In the genomic region with DNA sequence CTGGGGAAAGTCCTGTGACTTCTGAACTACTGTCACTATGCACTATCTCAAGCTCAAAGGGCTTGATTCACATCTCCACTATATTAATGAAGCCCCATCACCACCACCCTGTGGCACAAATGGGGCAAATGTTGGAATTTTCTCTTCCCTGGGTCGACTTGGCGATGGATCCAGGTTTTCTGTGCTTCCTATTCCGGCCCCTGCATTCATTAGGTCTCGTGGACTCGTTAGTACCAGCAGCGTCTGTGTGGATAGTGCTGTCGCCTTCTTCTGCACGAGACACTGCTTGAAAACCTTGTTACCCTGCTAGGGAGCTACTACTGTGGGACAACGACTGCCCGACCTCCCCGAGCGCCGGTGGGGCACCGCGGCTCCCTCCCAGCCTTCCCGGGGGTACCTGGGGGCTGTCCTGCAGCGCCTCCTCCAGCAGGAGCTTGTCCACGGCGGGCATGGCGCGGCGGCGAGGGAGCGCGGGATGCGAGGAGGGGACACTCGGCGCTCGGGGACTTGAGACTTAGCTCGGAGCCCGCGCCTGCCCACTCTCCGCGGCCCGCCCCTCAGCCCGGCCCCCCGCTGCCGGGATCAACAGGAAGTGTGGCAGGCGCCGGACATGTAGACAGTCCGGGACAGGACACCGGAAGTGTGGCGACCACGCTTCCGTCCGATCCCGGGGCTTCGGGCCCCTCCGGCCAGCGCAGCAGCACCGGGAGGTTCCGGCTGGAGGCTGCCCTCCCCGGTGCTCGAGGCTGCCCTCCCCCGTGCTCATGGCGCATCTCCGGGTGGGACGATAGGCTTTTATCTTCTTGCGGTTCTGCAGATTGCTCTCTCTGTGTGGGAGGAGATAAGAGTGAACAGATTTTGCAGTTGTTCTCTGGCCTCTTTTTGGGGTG, we compare ENCODE assay signal across 8 mouse cellular contexts. TPM values are rescaled to one million over a fixed set of nuclear protein-coding genes. Genes with fewer than 3 reads are reported as not detected.
A peak's percentile ranks its signal among the peaks of the same experiment; 100 is the strongest.
DNase-seq lines count a peak whose midpoint lies in the region; ATAC-seq and TF ChIP-seq lines count a peak whose summit lies in the region.

Appl2 (minus strand) TSS at position 608 of the 890 bp plus-strand sequence.

- WGBS in lung, embryonic 15.5 days = under 1% methylated on average over 56 of the region's 59 CpGs
- WGBS in olfactory bulb, adult 2 months = under 1% methylated on average over 59 of the region's 59 CpGs

- H3K9me3 ChIP-seq in G1E (replicated peaks) = no peaks in the 10 kb centered on the region
- H3K9me3 ChIP-seq in lung, embryonic 15.5 days = no peaks in the 10 kb centered on the region

- H3K36me3 ChIP-seq in G1E (replicated peaks) = no peaks in the 10 kb centered on the region
- no peaks in the 10 kb centered on the region for H3K36me3 ChIP-seq in lung, embryonic 15.5 days

- TF ChIP-seq CTCF in G1E (IDR thresholded peaks at IDR 0.05; ENCODE audit: low read depth, low read length) = no peak
- no peak for TF ChIP-seq CTCF in olfactory bulb, adult 2 months (IDR thresholded peaks at IDR 0.05; ENCODE audit: insufficient read depth, low read depth, low read length)

- peaks cover 53% of the 10 kb centered on the region for H3K27me3 ChIP-seq in G1E (ENCODE audit: insufficient read depth, low read length)
- no peaks in the 10 kb centered on the region for H3K27me3 ChIP-seq in lung, embryonic 15.5 days

- DNase-seq in G1E (ENCODE audit: low spot score) = peak; percentile 60
- DNase-seq in cerebellum, adult 18-20 months = peak; percentile 96
- peak; percentile 68 for DNase-seq in layer of hippocampus, adult 9-10 months (ENCODE audit: low spot score)
- peak; percentile 45 to 49 for DNase-seq in thymus, adult 18-20 months

- ATAC-seq in G1E (ENCODE audit: extremely low read depth, insufficient number of reproducible peaks, low FRiP score, poor library complexity, severe bottlenecking) = peak; percentile 72
- ATAC-seq in frontal cortex, adult (ENCODE audit: low TSS enrichment) = peak; percentile 91
- peak; percentile 57 to 59 for ATAC-seq in hematopoietic stem cell, adult 5-6 weeks (replicated peaks in 1 of 2; ENCODE audit: insufficient read depth in 1 of 2, low FRiP score in 2 of 2, low TSS enrichment in 1 of 2, low read depth in 1 of 2, poor library complexity in 2 of 2, severe bottlenecking in 2 of 2)
- ATAC-seq in lung, embryonic 15.5 days (ENCODE audit: borderline replicate concordance, extremely low read depth, low FRiP score, low TSS enrichment) = peak; percentile 98

- H3K4me1 ChIP-seq in G1E (ENCODE audit: insufficient read depth, low read depth, low read length) = peaks cover 42% of the 10 kb centered on the region
- peaks cover 31% of the 10 kb centered on the region for H3K4me1 ChIP-seq in lung, embryonic 15.5 days
- peaks cover 20% of the 10 kb centered on the region for H3K4me1 ChIP-seq in olfactory bulb, adult 2 months (ENCODE audit: control insufficient read depth, insufficient read depth, low read length)

- peak within 1 kb of the TSS; percentile 84 for H3K9ac ChIP-seq in lung, embryonic 15.5 days

- H3K4me2 ChIP-seq in lung, embryonic 15.5 days = peak within 1 kb of the TSS; percentile 80

- peak within 1 kb of the TSS; percentile 71 for H3K4me3 ChIP-seq in G1E (ENCODE audit: low read depth, low read length)
- H3K4me3 ChIP-seq in lung, embryonic 15.5 days = peak within 1 kb of the TSS; percentile 86
- peak within 1 kb of the TSS; percentile 76 for H3K4me3 ChIP-seq in olfactory bulb, adult 2 months (ENCODE audit: insufficient read depth, low read depth, low read length)

- TF ChIP-seq POLR2A in olfactory bulb, adult 2 months (IDR thresholded peaks at IDR 0.05; ENCODE audit: insufficient read depth, low read depth, low read length) = peak; percentile 59

- H3K27ac ChIP-seq in lung, embryonic 15.5 days = peak within 1 kb of the TSS; percentile 86
- H3K27ac ChIP-seq in olfactory bulb, adult 2 months (ENCODE audit: insufficient read depth, low read depth, low read length) = peak within 1 kb of the TSS; percentile 47

RNA-seq across cellular contexts. Expression of gene Appl2, which starts in this region (rescaled TPM):
- total RNA-seq in G1E (2014; fragmentation: Nextera tagmentation) (11.1 and 12.0 TPM in 2 replicates), G1E (2017) (14.2 and 15.7 TPM in 2 replicates)
- 23.3 and 26.3 TPM in 2 replicates for polyA plus RNA-seq in G1E (2012)
- 98.6 and 105 TPM in 2 replicates for total RNA-seq in hematopoietic stem cell, adult 5-6 weeks (2017)
- polyA plus RNA-seq in lung, embryonic 15.5 days (2015; fragmentation: Nextera tagmentation; extraction: Ambion mirVana) = 40.9 and 46.2 TPM in 2 replicates
- polyA plus RNA-seq in olfactory bulb, adult 2 months (2012; ENCODE audit: insufficient read depth, insufficient read length, low replicate concordance, missing spikeins) = not detected in 2 replicates

Comparison
In these comparisons a context has a peak if more than half of its experiments do, and no peak if none do; other contexts are left out.
1. Peak in every context shown above with its lines: DNase-seq, ATAC-seq, H3K4me3 ChIP-seq and H3K27ac ChIP-seq.